Mouse (Mus musculus): Measurements from ENCODE around the gene Greb1.

DNA sequence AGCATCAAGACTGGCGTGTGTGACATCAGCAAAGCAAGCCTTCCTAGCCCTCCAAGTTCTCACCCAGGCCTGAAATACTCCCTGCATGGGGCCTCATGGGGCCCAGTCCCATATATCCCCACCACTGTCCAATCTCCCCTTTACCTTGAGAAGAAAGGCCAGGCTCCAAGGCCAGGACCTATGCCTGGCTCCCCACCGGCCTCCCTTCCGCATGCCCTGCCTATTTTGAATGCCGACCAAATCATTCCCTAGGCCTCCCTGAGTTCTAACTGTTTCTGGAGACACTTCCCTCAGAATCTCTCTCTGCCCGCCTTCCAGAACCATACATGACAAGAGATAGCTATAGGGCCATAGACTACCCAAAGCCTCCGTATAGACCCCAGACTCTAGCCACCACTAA, 49.1 kb downstream of the Greb1 start:
- TF ChIP-seq POLR2A (IDR thresholded peaks at IDR 0.05; ENCODE audit: borderline replicate concordance, insufficient read depth, low read length): no peak
- TF ChIP-seq CTCF (IDR thresholded peaks at IDR 0.05; ENCODE audit: borderline replicate concordance, insufficient read depth, low read depth, low read length): no peak
